Mouse (Mus musculus): Measurements from ENCODE around the gene Eefsec.

Gene Eefsec

GRCm38 (mm10) chr6:88343485-88344450, 102.6 kb downstream of the Eefsec start:
- DNase-seq (ENCODE audit: low read depth, low spot score), result peak; percentile 32

GRCm38 (mm10) chr6:88342965-88343364, 103.4 kb downstream of the Eefsec start:
- DNase-seq (ENCODE audit: low read depth, low spot score), result no peak

- no peak for DNase-seq (ENCODE audit: low read depth, low spot score)
Measured at GRCm38 (mm10) chr6:88341182-88341581, 105.2 kb downstream of the Eefsec start.

GRCm38 (mm10) chr6:88340761-88341160, 105.6 kb downstream of the Eefsec start:
- DNase-seq (ENCODE audit: low read depth, low spot score), result no peak

- no peak for DNase-seq (ENCODE audit: low read depth, low spot score)
Measured at GRCm38 (mm10) chr6:88329336-88329735, 117.0 kb downstream of the Eefsec start.

GRCm38 (mm10) chr6:88321879-88322278, 124.5 kb downstream of the Eefsec start:
- no peak for DNase-seq (ENCODE audit: low read depth, low spot score)

- no peak for DNase-seq (ENCODE audit: low read depth, low spot score)
Measured at GRCm38 (mm10) chr6:88321253-88321652, 125.1 kb downstream of the Eefsec start.

- DNase-seq (ENCODE audit: low read depth, low spot score), result no peak
Measured at GRCm38 (mm10) chr6:88319735-88320134, 126.6 kb downstream of the Eefsec start.

GRCm38 (mm10) chr6:88315295-88315694, 131.0 kb downstream of the Eefsec start:
- no peak for DNase-seq (ENCODE audit: low read depth, low spot score)

GRCm38 (mm10) chr6:88313937-88314336, 132.4 kb downstream of the Eefsec start:
- DNase-seq (ENCODE audit: low read depth, low spot score), result no peak

- DNase-seq (ENCODE audit: low read depth, low spot score), result no peak
Measured at GRCm38 (mm10) chr6:88311593-88311992, 134.7 kb downstream of the Eefsec start.

- DNase-seq (ENCODE audit: low read depth, low spot score), result no peak
Measured at GRCm38 (mm10) chr6:88306100-88306746, 140.1 kb downstream of the Eefsec start.

GRCm38 (mm10) chr6:88301234-88301633, 145.1 kb downstream of the Eefsec start:
- DNase-seq (ENCODE audit: low read depth, low spot score), result no peak

- no peak for DNase-seq (ENCODE audit: low read depth, low spot score)
Measured at GRCm38 (mm10) chr6:88299491-88299890, 146.8 kb downstream of the Eefsec start.

- DNase-seq (ENCODE audit: low read depth, low spot score), result no peak
Measured at GRCm38 (mm10) chr6:88292274-88292909, 153.9 kb downstream of the Eefsec start.

- DNase-seq (ENCODE audit: low read depth, low spot score), result no peak
Measured at GRCm38 (mm10) chr6:88290129-88290766, 156.1 kb downstream of the Eefsec start.

- DNase-seq (ENCODE audit: low read depth, low spot score), result no peak
Measured at GRCm38 (mm10) chr6:88278141-88278540, 168.2 kb downstream of the Eefsec start.

- DNase-seq (ENCODE audit: low read depth, low spot score), result no peak
Measured at GRCm38 (mm10) chr6:88277242-88277641, 169.1 kb downstream of the Eefsec start.

- DNase-seq (ENCODE audit: low read depth, low spot score), result no peak
Measured at GRCm38 (mm10) chr6:88276221-88276620, 170.1 kb downstream of the Eefsec start.

- no peak for DNase-seq (ENCODE audit: low read depth, low spot score)
Measured at GRCm38 (mm10) chr6:88274623-88275022, 171.7 kb downstream of the Eefsec start.

GRCm38 (mm10) chr6:88267970-88268369, 178.4 kb downstream of the Eefsec start:
- no peak for DNase-seq (ENCODE audit: low read depth, low spot score)

GRCm38 (mm10) chr6:88267068-88267467, 179.3 kb downstream of the Eefsec start:
- no peak for DNase-seq (ENCODE audit: low read depth, low spot score)

Measured in retina, postnatal 7 days (tissue).